Mouse (Mus musculus): ENCODE results near the gene C1ql2.

The C1ql2 gene

GRCm38 (mm10) chr1:120340419-120341171 is at the start of gene C1ql2:
Gene C1ql2, plus strand, starts transcription at chr1:120340582.
- DNase-seq (ENCODE audit: low spot score), result no peak

GRCm38 (mm10) chr1:120291709-120292108 is 48.7 kb upstream of the C1ql2 start:
- DNase-seq (ENCODE audit: low spot score), result no peak

- no peak for DNase-seq (ENCODE audit: low spot score)
Observed at GRCm38 (mm10) chr1:120293803-120294202, 46.6 kb upstream of the C1ql2 start.

GRCm38 (mm10) chr1:120296936-120297335 is 43.4 kb upstream of the C1ql2 start:
- no peak for DNase-seq (ENCODE audit: low spot score)

- no peak for DNase-seq (ENCODE audit: low spot score)
Observed at GRCm38 (mm10) chr1:120305801-120306200, 34.6 kb upstream of the C1ql2 start.

- DNase-seq (ENCODE audit: low spot score), result no peak
Observed at GRCm38 (mm10) chr1:120321270-120322021, 18.9 kb upstream of the C1ql2 start.

GRCm38 (mm10) chr1:120323131-120323561 is 17.2 kb upstream of the C1ql2 start:
- no peak for DNase-seq (ENCODE audit: low spot score)

- DNase-seq (ENCODE audit: low spot score), result no peak
Observed at GRCm38 (mm10) chr1:120327714-120328113, 12.7 kb upstream of the C1ql2 start.

GRCm38 (mm10) chr1:120328212-120328611 is 12.2 kb upstream of the C1ql2 start:
- DNase-seq (ENCODE audit: low spot score), result no peak

GRCm38 (mm10) chr1:120331841-120332240 is 8.5 kb upstream of the C1ql2 start:
- DNase-seq (ENCODE audit: low spot score), result no peak

GRCm38 (mm10) chr1:120337970-120338369 is 2.4 kb upstream of the C1ql2 start:
- no peak for DNase-seq (ENCODE audit: low spot score)

GRCm38 (mm10) chr1:120341172-120341675 is 842 bp downstream of the C1ql2 start:
- no peak for DNase-seq (ENCODE audit: low spot score)

GRCm38 (mm10) chr1:120341811-120342370 is 1.5 kb downstream of the C1ql2 start:
- no peak for DNase-seq (ENCODE audit: low spot score)

GRCm38 (mm10) chr1:120342371-120342821 is 2.0 kb downstream of the C1ql2 start:
- DNase-seq (ENCODE audit: low spot score), result no peak

- DNase-seq (ENCODE audit: low spot score), result no peak
Observed at GRCm38 (mm10) chr1:120345001-120345400, 4.6 kb downstream of the C1ql2 start.

GRCm38 (mm10) chr1:120354387-120354786 is 14.0 kb downstream of the C1ql2 start:
- no peak for DNase-seq (ENCODE audit: low spot score)

- DNase-seq (ENCODE audit: low spot score), result no peak
Observed at GRCm38 (mm10) chr1:120357371-120358274, 17.2 kb downstream of the C1ql2 start.

- no peak for DNase-seq (ENCODE audit: low spot score)
Observed at GRCm38 (mm10) chr1:120363638-120364037, 23.3 kb downstream of the C1ql2 start.

GRCm38 (mm10) chr1:120368138-120368537 is 27.8 kb downstream of the C1ql2 start:
- DNase-seq (ENCODE audit: low spot score), result no peak

- DNase-seq (ENCODE audit: low spot score), result no peak
Observed at GRCm38 (mm10) chr1:120374131-120374530, 33.7 kb downstream of the C1ql2 start.

GRCm38 (mm10) chr1:120374832-120375231 is 34.5 kb downstream of the C1ql2 start:
- no peak for DNase-seq (ENCODE audit: low spot score)
